Mouse (Mus musculus) adrenal gland, adult 18-20 months (tissue): ENCODE data around the gene Zfp189. TPM values are rescaled to one million over a fixed set of nuclear protein-coding genes. Genes with fewer than 3 reads are reported as not detected.
A peak's percentile ranks its signal among the peaks of the same experiment; 100 is the strongest.

Source experiments
- DNase-seq, 2 experiments: peaks; one replicate each; pipeline ENCODE4 v3.0.0; 2021 to 2022; ENCODE audit warnings: low spot score in 2 of 2
- total RNA-seq, 2 experiments: library from RNA; stranded (reverse); gene quantifications; 1 replicate in 1 of 2; 2 replicates in 1 of 2; pipeline ENCODE4 v1.2.3; 2021

Gene Zfp189
- total RNA-seq, 2 experiments from 2014 or later = 6.9 TPM

DNA sequence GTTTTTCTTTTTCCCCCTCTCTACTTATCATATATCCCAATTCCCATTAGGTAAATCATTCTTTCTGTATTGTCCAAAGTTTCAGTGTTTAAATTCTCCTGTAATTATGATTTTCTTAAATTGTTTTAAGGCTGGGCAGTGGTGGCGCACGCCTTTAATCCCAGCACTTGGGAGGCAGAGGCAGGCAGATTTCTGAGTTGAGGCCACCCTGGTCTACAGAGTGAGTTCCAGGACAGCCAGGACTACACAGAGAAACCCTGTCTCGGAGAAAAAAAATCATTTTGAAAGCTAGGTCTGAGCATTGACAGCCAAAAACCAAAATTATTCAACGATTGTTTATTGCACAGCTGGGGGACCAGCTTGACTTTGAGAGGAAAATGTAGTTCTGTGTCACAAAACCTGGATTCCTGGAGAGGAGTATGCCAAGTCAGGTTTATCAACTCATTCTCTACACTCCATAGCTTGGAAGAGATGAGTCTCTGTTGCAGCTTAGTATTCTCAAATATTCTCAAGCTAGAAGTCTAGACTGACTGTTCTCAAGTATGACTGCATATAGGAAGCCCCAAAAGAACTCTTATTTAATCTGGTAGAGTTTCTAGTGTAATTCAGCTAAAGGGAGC is 14.8 kb downstream of the Zfp189 start:
- no peak for DNase-seq

DNA sequence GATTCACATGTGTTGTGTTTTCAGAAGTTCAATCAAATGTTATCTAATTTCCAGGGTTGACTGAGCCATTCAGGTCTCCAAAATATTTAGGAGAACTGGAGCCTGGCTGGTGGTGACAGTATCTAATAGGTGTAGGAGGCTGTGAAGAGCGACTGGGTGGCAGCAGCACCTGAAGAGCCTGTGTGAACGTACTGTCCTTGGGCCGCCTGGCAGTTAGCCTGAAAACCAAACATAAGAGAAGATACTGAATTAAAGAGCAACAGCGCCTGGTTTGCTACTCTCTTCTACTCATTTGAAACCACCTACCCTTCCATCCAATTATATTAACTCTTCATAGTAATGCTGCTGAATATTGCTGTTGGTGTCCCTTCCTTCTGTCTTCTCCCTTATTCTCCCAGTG is 15.7 kb downstream of the Zfp189 start:
- no peak for DNase-seq

DNA sequence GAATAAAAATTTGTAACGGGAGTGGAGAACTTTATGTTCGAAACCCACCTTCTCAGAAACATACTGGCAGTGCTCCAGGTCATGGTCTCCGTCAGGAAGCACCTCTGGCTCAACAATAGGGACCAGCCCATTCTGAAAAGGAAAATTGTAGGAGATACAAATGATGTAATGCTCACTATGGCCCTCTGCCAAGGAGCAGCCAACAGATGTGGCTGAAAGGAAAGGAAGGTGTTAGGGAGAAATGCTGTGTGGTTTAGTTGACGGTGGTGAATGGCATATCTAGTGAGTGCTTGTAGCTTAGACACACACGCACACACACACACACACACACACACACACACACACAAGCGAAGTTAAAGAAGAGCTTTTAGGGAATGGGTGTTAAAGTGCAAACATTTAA is 18.7 kb downstream of the Zfp189 start:
- no peak for DNase-seq

DNA sequence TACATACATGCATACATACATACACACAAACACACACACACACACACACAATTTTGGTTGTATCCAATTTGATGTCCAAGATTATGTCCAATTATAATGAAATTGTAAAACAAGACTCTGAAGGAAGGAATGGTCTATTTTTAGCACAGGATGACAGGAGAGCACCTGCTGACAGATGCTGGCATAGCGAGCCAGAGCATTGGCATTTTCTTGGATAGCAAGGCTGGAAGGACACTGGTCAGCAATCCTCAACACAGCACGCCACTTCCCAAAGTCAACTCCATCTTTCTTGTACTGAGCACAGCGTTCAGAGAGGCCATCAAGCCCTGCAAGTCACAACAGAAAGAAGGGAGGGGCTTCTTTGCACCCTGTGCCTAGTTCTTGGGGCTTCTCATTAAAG is 20.0 kb downstream of the Zfp189 start:
- DNase-seq = no peak

DNA sequence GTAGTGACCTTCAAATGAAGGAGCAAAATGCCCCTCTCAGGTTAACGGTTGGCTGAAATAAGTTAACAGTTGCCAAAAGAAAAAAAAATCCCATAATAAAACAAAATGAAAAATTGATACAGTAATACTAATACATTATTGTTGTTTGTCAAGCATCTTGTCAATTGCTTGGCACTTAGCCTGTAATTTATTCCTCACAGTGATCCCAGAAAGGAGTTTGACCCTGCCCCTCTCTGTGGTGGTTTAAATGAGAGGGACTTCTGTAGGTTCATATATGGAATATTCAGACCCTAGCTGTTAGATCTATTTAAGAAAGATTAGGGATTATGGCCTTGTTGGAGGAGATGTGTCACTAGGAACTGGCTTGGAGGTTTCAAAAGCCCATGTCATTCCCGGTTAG is 25.1 kb downstream of the Zfp189 start:
- DNase-seq = no peak

DNA sequence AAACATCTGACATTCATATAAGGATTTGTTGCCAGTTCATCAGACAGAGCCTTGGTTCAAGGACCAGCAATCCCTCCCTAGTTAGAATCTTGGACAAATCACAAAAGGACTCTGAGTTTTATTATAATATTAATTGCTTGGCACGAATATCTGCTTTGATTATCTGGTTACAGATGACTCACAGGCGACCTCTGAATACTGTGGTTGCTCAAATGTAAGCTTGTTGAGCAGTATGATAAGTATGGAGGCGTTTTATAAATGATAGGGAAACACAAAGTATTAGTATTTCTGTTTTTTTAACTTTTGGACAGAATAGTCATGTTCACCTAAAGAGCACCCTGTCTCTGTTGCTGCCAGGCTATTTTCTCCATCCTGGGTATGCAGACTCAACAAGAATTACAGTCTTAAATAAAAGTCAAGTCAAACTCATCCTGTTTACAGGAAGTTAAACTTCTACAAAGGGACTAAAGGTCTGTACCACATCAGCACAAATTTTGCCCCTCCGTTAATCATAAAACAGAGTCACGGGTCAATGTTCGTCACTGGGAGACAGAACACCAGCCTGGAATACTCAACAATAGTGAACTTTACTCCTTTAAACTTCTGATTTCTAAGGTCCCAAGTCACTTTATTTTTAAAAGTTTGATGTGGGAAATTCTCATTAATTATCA is 26.0 kb downstream of the Zfp189 start:
- no peak for DNase-seq

DNA sequence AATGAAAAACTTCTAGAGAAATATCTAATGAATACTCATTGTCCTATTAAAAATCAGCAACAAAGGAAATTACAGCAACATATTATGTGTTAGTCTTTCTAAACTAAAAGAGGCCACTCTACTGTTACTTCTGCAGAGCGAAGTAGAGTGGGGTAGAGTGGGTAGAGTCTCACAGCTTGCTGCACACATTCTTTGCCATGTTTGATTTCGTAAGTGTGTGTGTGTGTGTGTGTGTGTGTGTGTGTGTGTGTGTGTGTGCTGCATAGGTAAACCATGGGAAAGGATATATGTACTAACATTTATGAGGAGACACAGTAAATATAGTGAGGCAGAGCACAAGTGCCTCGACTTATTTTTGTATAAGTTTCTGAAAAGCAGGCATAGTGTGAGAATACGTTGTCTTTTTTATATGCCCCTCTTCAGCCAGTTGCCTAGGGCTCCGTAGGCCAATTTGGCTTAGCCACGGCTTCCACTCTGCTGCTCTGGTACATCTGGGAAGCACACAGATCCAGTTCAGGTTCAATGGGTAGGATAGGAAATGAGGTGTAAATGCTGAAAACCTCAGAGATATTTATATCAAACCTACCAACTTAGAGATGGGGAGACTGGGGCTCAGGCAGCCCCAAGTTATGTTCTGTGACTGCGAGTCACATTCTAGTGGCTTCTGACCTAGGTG is 26.7 kb downstream of the Zfp189 start:
- DNase-seq = no peak

DNA sequence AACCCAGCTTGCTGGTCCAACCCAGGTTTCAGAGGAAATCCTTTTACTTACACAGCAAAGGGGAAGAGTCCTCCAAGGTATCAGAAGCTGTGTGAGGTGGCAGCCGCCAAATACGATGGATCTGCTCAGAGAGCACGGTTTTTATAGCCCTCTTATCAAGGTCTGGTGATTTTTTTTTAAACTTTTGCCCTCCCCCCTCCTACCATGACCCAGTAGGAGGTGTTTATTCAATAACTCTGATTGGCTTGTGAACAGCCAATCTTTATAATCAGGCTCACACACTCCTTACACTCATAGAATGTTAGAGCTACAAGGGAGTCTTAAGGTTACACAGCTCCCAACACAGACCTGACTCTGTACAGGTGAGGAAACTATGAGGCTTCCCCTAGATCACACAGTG is 28.4 kb downstream of the Zfp189 start, which contains the start of gene Aldob:
TSS of gene Aldob (minus strand) at position 164 of the 400 bp plus-strand sequence.
- DNase-seq = no peak

DNA sequence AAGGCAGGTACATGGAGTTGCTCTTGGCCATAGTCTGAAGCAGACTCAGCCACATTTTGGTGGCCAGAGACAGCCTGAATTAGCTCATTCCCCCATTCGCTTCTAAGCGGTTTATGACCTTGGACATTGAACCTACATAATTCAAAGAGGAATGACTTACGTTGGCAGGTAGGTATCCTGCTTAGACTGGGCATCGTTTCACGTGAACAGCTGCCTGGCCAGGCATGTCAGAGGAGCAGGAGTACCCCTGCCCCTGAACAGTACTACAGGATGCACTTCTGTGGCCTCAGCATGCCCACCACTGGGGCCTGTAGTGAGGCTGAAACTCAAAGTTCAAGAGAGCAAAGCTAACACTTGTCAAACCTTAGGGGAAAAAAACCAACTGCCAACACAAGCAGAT is 32.4 kb downstream of the Zfp189 start:
- DNase-seq = no peak

DNA sequence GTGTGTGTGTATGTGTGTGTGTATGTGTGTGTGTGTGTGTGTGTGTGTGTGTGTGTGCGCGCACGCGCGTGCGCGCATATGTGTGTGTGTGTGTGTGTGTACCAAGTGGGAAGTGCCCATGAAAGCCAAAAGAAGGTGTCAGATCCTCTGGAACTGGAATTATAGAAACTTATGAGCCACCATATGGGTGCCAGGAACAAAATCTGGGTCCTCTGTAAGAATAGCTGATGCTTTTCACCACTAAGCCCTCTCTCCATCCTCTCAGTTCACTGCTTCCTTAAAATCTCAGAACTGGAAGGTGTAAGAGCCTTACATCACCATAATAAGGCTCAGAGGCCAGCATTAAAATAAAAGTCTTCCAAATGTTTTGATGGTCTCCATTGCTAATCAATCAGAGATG is 36.4 kb downstream of the Zfp189 start:
- DNase-seq = no peak

DNA sequence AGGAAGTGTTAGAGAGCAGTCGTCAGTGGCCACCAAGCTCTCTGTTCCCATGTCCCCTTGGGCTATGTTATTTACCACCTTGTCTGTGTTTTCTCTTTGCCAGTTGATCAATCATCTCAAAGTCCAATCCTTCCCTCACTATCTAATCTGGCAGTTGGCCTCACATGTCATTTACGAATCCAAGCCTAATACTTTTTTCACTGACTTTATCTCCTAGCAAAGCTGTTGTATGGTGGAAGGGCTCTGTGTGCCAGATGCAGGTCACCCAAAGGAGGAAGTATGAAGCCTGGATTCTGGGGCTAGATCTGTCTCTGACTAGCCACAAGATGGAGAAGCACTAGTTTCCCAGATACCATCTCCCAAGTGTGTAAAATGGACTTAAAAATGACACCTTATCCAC is 37.2 kb downstream of the Zfp189 start:
- no peak for DNase-seq

DNA sequence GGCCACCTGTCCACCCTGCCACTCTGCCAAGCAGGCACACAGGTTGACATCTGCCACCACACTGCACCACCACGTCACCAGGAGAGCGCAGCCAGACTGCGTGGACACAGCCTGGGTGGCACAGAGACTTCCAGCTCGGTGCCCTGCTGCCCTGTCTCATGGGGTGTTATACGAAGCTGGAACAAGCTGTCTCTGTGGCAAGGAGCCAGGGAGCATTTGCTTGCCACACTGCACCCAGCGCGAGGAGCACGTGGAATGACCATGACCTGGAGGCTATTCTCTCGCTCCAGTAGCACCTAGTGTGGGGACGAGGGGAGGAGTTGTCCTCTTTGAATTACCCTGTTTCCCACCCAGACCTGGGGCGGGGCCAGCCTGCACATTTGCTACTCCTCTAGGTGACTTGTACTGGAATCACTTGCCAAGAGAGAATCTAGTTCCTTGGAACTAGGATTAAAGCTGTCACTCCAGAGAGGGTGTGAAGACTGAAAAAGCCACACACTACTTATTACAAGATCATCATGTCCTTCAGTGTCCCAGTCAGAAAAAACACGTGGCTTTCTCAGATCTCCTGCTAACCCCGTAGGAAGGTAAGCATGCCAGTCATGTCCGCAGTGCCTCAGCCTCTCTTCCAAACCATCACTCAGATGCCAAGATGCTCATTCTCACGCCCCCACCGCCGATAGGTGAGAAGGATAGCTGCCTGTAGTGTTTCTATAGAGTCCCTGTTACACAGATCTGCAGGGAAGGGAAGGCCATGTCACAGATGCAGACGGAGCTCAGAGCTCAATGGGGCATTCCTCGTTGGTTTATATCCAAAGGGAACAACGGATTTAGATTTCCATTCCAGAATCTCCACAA is 39.2 kb downstream of the Zfp189 start:
- DNase-seq = peak in 1 of 2 experiments; percentile 26

DNA sequence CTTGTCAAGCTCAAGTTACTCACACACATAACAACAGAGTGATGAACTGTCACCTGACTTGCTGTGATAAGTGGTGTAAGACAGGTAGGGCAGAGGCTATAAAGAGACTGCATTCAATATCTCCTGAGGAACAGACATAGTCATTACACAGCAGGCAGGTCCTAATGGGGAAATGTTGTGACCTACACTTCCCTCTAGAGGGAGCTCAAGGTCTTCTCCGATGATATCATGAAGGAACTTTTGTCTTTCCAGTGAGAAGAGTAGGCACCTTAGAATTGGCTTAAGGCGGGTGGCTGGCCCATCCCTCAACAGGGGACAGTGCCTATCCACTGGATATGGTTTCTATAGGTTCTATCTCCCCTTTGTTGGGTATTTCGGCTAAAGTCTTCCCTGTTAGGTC is 46.6 kb downstream of the Zfp189 start:
- peak in 1 of 2 experiments; percentile 28 for DNase-seq

DNA sequence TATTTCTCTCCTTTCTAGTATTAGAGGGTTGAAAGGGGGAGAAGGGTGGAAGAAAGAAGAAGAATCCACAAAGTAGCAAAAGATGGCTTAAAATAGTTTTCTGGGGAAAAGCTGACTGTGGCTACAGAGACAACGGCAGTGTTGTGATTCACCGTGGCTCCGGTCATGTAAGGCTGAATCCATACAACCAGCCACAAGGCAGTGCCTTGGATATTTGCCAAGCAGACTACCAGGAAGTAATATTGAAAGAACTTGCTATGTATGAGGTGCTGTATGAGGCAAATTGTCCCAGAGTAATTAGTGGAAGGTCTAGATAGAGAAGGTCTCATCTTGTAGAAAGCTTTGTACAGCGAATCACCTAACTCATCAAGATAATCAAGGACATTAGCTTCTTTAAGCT is 51.2 kb downstream of the Zfp189 start:
- DNase-seq = no peak

Other genes with a start within 250 kb of the Zfp189 start
- gene Acnat2, start 113.0 kb upstream of the Zfp189 start, total RNA-seq = under 1 TPM; 0.51 to 0.83 TPM
- 1 to 10 TPM; 1.1 TPM for gene Acnat1, start 47.3 kb upstream of the Zfp189 start, total RNA-seq
- under 1 TPM in 1 of 2 experiments, not detected in 1; 0.30 TPM for gene Baat, start 14.6 kb upstream of the Zfp189 start, total RNA-seq
- 10 to 100 TPM; 43.7 to 53.0 TPM for gene Mrpl50, start 83 bp upstream of the Zfp189 start, total RNA-seq
- 1 to 10 TPM in 1 of 2 experiments, under 1 TPM in 1; 0.35 to 5.2 TPM for gene Aldob, start 28.4 kb downstream of the Zfp189 start, total RNA-seq
- gene Tmem246, start 76.7 kb downstream of the Zfp189 start, total RNA-seq = 10 to 100 TPM; 12.0 to 20.9 TPM
- gene Rnf20, start 110.8 kb downstream of the Zfp189 start, total RNA-seq = 10 to 100 TPM; 48.2 to 51.0 TPM
- not detected for gene Ppp3r2, start 160.8 kb downstream of the Zfp189 start, total RNA-seq